Mouse (Mus musculus): ENCODE measurements around the gene Pdzd3. TPM values are rescaled to one million over a fixed set of nuclear protein-coding genes. Genes with fewer than 3 reads are reported as not detected.

Gene Pdzd3
- polyA plus RNA-seq, 2 experiments from 2014 or later, result not detected

GRCm38 (mm10) chr9:44249181-44250146 lies 1.8 kb downstream of the Pdzd3 start:
- peak; percentile 41 for ATAC-seq

DNA sequence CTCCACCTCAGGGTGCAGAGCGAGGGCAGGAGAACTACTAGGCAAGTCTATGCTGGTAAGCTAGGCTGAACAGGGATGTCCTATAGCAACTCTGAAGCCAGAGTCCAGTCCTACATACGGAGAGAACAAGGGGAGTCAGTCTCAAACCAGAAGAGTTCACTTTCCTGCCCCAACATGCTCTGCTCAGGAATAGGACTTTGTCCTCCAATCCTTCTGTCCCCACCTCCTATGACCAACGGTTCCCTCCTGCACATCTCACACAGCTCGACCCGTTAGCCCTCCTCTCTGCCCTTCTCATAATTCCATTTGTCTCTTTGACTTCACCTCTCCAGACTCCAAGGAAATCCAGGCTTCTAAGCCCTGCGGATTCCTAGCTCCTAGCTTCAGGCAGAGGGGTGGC lies 3.4 kb downstream of the Pdzd3 start:
- no peak for ATAC-seq

DNA sequence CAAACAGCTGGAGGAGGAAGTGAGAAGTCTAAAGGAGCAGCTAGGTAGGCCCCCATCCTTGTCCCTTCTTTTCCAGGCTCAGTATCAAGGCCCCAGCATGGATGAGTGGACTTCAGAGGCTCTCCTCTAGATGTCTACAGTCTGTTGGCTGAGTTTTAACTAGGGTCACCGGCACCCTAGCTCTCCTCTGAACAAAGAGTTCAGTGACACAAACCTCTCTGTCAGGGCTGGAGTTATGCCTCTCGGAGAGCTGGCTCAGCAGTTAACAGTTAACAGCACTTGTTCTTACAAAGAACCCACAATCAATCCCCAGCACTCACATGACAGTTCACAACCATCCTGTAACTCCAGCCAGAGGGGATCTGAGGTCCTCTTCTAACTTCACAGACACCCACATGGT lies 7.7 kb downstream of the Pdzd3 start:
- no peak for ATAC-seq

GRCm38 (mm10) chr9:44241418-44241817 lies 9.9 kb downstream of the Pdzd3 start:
- ATAC-seq, result no peak

GRCm38 (mm10) chr9:44240911-44241310 lies 10.4 kb downstream of the Pdzd3 start:
- ATAC-seq, result no peak

GRCm38 (mm10) chr9:44240399-44240798 lies 10.9 kb downstream of the Pdzd3 start, which contains the start of gene Ccdc153:
Gene Ccdc153, plus strand, starts transcription at chr9:44240676.
- ATAC-seq, result no peak

GRCm38 (mm10) chr9:44239447-44239846 lies 11.8 kb downstream of the Pdzd3 start:
- peak; percentile 37 for ATAC-seq

GRCm38 (mm10) chr9:44238501-44239190 lies 12.6 kb downstream of the Pdzd3 start:
- peak; percentile 59 for ATAC-seq

DNA sequence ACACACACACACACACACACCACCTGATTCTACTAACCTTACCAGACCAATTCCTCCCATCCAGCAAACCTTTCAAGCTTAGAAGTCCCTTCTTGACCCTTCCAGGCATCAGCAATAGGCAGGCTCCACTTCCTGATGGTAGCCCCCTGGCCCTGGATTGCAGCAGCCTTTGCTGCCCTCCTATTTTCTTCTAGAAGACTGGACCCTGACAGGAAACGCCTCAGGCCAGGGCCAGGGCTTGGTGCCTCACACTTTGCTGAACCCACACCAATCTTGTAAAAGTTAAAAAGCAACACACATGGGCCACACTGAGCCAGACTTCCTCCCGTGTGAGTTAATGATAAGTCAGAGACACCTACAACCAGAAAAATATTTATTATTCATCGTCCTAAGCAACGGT lies 14.1 kb downstream of the Pdzd3 start:
- ATAC-seq, result no peak

DNA sequence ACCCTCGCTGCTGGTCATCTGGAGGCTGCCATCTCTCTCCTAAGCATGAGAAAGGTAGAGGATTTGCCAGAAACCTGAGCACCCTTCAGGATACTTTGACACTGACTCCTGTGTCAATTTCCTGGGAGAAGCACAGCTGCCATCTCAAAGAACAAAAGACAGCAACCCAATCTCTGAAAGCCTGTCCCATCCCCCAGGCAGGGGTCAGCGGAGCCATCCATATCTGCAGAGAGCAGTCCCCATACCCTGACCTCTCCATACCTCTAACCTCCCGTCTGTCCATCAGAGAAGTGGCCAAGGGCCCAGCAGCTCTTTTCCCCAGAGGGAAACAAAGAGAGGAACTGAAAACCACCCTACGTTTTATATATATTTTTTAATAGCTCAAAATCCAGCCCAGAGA lies 14.7 kb downstream of the Pdzd3 start:
- ATAC-seq, result no peak

GRCm38 (mm10) chr9:44234479-44235427 lies 16.5 kb downstream of the Pdzd3 start:
- ATAC-seq, result no peak

DNA sequence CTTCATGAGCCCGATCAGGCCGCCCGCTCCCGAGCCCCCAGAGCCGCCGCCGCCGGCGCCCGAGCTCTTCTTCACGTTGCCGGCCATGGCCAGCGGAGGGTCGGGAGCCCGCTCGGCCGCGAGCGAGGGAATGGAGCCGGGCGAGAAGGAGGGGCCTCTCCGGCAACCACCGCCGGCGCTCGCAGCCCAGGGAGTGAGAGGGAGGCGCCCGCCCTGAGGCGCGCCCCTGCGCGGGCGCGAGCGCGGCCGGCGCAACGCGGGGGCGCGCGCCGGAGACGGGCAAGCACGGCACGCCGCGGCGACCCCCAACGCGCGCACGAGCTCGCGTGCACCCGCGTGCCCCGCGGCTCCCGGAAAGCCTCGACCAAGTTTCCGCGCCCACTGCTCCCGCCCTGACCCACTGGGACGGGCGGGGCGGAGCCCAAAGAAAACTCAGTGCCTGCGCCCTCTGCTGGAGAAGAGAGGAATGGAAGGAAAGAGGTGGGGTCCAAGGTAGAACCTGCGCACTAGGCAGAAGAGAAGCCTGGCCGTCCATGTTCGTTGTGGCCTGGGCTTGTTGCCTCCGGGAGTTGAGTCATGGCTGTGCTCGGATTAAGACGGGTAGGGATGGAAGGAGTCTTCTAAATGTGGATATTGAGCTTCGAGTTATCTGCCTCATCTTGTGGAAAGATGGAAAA lies 17.3 kb downstream of the Pdzd3 start, which contains the start of gene Cbl:
Gene Cbl, minus strand, starts transcription at position 248 of the 677 bp plus-strand sequence.
- peak; percentile 74 for ATAC-seq

DNA sequence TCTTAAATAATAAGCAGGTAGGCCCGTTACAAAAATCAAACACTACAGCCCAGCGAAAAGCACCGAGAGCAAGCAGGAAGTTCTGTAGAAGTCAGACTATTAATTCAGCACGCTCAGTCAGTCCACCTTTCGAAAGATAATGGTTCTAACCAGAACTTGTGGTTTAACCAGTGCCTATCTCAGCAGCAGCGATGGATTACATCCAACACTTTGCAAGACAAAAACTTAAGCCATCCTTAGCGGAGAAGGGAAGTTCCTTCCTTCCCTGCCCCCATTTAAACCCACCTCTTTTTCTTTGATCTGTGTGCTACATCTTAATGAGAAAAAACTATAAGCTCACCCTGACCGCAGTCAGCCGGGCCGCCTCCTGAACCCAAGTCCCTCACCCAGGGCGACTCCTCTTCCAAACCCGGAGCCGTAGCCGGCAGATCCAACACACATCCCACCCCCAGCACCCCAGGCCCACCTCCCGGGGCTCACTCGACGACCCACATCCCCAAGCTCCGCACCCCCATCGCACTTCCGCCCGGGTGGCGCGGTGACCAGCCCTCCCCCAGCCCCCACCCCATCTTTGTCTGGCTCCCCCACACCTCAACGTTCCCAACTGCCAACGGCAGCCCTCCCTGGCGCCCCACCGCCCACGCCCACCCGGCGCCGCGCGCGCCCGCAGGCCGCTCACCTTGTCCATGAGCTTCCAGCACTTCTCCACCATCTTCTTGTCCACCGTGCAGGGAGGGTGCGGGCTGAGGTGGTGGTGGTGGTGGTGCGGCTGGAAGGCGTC lies 18.1 kb downstream of the Pdzd3 start:
- peak; percentile 27 for ATAC-seq

DNA sequence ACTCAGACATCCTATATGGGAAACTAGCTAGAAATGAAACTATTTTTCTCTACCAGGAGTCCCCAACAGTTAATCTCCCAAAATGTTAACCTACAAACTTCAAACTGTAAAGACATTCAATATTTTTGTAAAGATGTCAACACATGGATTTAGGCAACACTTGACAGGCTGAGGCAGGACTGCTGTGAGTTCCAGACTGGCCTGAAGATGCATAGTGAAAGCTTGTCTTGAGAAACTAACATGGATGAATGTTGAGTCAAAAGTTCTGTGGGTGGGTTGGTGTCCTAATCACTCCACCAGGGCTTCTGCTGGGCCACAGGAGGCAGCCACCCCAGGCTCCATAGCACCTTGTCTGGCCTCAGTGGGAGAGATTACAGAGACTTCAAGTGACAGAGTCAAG lies 19.7 kb downstream of the Pdzd3 start:
- no peak for ATAC-seq

GRCm38 (mm10) chr9:44225993-44226392 lies 25.3 kb downstream of the Pdzd3 start:
- no peak for ATAC-seq

DNA sequence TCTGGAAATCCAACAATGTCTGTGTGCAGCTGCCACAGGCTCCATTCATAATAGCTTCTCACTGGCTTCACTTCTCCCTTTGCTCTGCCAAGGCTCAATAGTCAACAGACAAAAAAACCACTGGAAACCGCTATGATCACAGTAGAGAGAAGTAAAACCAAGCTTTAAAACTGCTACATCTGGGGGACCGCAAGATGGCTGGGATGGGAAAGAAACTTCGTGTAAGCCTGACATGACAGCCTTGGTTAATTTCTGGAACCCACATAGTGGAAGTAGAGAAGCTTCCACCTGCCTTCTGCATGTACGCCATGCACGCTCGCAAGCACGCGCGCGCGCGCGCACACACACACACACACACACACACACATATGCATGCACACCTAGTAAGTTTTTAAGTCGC lies 37.7 kb downstream of the Pdzd3 start:
- ATAC-seq, result no peak

GRCm38 (mm10) chr9:44212406-44212805 lies 38.9 kb downstream of the Pdzd3 start:
- no peak for ATAC-seq

- no peak for ATAC-seq
Observed at GRCm38 (mm10) chr9:44209416-44209815, 41.9 kb downstream of the Pdzd3 start.

GRCm38 (mm10) chr9:44207840-44208239 lies 43.4 kb downstream of the Pdzd3 start:
- no peak for ATAC-seq

GRCm38 (mm10) chr9:44200458-44200857 lies 50.8 kb downstream of the Pdzd3 start:
- no peak for ATAC-seq

GRCm38 (mm10) chr9:44199580-44199979 lies 51.7 kb downstream of the Pdzd3 start:
- no peak for ATAC-seq

All from CD4-positive, CD25-positive, alpha-beta regulatory T cell, adult 4 months (primary cell).